Mouse (Mus musculus) T-helper 2 cell (primary cell): Measurements from ENCODE around the gene Dgkg.

ENCODE experiments used
- in situ Hi-C: fragments of 300-600 bp; cut with MboI, MseI; formaldehyde crosslinking; loops from one replicate; pipeline ENCODE4 v1.15.1; 2025; ENCODE audit warnings: high pct_unique_total_duplicates

Gene Dgkg

DNA sequence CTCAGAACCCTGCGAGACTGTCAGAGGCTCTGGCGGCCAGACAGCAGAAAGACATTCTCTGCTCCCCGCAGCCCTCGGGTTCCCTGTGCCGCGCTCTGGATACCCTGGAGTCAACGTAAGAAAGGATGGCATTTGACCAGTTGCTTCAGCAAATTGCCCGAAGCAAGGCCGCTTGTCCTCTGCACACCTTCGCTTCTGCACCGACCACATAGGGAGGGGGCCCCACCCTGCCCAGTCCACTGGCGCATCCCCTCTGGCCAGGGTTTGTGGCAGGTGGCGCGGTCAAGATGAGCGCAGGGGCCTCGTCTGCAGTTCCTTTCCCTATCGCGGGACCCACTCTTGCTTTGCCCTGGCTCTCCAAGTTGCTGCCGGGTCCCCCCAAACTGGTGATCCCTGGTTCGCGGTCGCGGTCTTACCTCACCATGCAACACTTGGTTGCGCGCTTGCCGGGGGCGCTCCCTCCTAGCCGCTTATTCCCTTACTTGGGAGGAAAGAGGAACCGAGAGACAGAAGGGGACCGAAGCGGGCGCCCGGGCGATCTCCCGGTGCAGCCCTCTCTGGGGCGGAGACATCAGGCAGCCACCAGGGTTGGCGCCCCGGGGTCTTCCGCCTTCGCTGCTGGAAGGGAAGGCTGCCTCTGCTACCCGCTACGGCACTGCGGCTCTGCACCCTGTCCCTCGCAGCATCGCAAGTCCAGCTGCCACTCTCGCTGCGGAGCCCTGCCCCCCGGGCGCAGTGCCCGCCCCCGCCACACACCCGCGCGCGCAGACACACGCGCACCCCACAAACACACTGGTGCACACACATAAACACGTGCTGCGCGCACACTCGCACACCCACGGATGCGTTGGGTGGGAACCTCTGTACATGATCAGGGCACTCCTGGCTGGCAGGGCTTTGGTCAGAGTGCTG, at the start of gene Dgkg:
Dgkg (minus strand) TSS at position 689 of the 912 bp plus-strand sequence.
- in situ Hi-C loops = no loop called here

- in situ Hi-C loops = no loop called here
Observed at GRCm38 (mm10) chr16:22704946-22705345, 47.9 kb upstream of the Dgkg start.

GRCm38 (mm10) chr16:22704136-22704535, 47.1 kb upstream of the Dgkg start:
- in situ Hi-C loops = no loop called here

DNA sequence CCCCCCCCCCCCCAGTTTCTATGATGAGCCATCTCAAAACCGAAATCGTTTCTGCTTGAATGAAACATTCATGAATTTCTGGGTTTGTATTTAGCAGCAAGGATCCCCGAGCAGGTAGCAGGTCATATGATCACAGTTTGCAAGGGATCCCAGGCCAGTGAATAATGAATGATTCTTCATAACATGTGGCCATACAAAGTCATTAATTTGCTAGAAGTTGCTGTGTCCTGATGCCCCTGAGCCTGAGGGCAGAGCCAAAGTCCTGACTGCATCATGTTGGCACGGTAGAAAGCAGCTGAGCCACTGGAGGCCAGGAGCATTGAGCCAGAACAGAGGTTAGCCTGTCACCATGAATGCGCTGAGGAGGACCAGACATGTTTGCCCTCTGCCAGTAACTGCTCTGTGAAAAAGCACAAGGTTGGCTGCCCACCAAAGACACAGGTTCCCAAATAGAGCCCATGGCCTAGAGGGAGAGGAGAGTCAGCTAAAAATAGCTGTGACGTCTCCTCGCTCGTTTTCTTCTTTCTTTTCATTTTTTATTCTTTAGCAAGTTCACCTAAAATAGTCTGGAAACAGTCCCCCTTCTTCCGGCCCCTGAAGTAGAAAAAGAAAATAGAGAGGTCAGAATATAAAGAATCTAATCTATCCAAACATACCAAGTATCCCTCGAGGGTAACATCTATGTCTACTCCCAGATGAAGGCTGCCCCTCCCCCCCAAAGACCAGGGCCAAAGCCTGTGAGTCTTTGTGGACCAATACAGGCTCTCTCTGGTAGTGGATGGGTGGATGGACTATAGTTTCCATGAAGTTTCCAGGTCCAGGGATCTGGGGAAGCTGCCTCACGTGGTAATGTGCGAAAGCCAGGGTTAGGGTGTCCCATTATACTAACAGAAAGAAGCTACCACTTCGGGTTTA, 42.1 kb upstream of the Dgkg start:
- in situ Hi-C loops = no loop called here

- in situ Hi-C loops = no loop called here
Observed at GRCm38 (mm10) chr16:22698101-22698500, 41.1 kb upstream of the Dgkg start.

DNA sequence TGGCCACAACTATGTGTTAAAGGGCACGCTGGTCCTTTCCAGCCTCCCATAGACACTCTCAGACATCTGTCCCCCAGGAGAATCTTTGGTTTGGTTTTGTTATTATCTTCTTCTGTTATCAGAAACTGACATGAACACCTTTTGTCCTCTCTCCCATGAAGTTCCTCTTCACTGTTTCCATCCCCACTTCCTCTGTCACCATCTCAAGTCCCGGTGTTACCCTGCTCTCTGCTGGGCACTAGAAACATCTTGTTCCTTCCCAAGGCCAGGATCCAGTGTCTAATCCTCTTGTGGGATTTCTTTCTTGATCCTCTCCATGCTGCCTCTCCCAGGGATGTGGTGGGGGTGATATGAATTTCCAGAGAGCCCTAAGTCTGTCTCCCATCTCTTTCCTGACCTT, 32.6 kb upstream of the Dgkg start:
- in situ Hi-C loops = no loop called here

- in situ Hi-C loops = no loop called here
Observed at GRCm38 (mm10) chr16:22687711-22688230, 30.8 kb upstream of the Dgkg start.

- in situ Hi-C loops = no loop called here
Observed at GRCm38 (mm10) chr16:22683605-22684004, 26.6 kb upstream of the Dgkg start.

DNA sequence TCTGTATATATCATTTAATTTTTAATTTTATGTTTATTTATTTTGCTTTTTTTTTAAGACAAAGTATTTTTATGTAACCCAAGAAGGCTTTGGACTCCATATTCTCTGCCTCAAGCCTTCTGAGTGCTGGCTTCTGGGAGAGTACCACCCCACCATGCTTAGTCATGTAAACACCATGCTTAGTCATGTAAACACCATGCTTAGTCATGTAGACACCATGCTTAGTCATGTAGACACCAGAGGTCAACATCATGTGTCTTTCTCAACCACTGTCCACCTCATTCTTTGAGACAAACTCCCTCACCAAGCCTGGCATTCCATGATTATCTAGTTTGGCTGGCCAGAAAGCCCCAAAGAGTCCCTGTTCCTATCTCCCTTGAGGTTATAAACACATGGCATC, 25.7 kb upstream of the Dgkg start:
- in situ Hi-C loops = no loop called here

DNA sequence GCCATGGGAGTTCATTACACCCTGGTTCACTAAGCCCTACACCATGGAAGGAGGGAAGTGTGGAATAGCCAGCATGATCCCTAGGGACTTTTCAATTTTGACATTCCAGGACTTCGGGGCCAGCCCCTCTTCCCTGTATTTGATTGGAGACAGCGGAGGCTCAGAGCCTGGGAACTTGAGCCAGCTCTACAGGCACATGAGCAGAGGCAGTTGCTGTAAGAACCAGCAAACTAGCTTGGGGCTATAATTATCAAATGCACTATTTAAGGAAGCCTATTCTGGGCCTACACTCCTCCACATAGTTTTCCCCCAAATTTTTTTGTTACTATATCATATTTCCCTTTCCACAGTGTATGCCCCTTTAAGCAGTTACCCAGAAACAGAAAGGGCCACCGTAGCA, 22.6 kb upstream of the Dgkg start:
- in situ Hi-C loops = no loop called here

GRCm38 (mm10) chr16:22674636-22675035, 17.6 kb upstream of the Dgkg start:
- in situ Hi-C loops = no loop called here

- in situ Hi-C loops = no loop called here
Observed at GRCm38 (mm10) chr16:22674164-22674563, 17.1 kb upstream of the Dgkg start.

- in situ Hi-C loops = no loop called here
Observed at GRCm38 (mm10) chr16:22664033-22664432, 7.0 kb upstream of the Dgkg start.

GRCm38 (mm10) chr16:22663136-22663535, 6.1 kb upstream of the Dgkg start:
- in situ Hi-C loops = no loop called here

DNA sequence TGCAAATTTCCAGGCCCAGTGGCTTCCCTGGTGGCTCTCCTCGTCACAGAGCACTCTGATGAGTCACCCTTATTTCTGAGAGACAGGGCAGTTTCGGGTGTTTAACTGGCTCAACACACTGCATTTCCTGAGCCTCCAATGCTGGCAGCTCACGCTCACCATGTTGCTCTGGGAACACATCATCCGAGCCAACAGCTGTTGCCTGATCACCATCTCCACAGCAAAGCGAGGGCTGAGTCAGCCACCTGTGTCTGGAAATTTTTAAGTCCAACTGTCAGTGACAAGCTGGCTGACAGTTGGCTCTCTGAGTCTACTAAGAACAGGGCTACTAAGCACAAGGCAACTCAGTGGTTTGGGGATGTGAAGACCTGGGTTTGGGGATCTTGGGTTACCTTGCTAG, 4.1 kb upstream of the Dgkg start:
- in situ Hi-C loops = no loop called here

GRCm38 (mm10) chr16:22657874-22658789, 1.1 kb upstream of the Dgkg start:
- in situ Hi-C loops = no loop called here

- in situ Hi-C loops = no loop called here
Observed at GRCm38 (mm10) chr16:22655812-22656211, 1.2 kb downstream of the Dgkg start.

GRCm38 (mm10) chr16:22655223-22655622, 1.8 kb downstream of the Dgkg start:
- in situ Hi-C loops = no loop called here

DNA sequence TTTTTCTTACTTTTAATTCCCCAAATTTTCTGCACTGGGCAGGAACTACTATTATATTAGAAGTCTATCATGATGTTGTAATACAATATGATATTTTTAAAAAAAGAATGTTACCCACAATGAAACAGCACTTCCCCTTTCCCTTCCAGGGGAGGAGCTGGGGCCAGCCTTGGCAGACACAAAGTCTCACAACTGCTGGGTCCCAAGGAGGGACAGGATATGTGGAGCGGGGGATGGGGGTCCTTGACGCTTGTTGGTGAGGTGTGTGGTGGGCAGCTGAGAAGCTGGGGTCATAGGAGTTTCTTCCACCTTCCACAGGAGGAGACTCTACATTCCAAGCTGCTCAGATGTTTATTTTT, 2.6 kb downstream of the Dgkg start:
- in situ Hi-C loops = no loop called here

- in situ Hi-C loops = no loop called here
Observed at GRCm38 (mm10) chr16:22653817-22654476, 3.1 kb downstream of the Dgkg start.

- in situ Hi-C loops = no loop called here
Observed at GRCm38 (mm10) chr16:22651244-22651643, 5.8 kb downstream of the Dgkg start.
